Mouse (Mus musculus): ENCODE data around the gene AA986860. TPM values are rescaled to one million over a fixed set of nuclear protein-coding genes. Genes with fewer than 3 reads are reported as not detected.

Gene AA986860
- polyA plus RNA-seq, 2 experiments from 2014 or later, result 0.25 to 0.34 TPM

- ATAC-seq, result no peak
Measured at GRCm38 (mm10) chr1:130776645-130777044, 44.9 kb downstream of the AA986860 start.

GRCm38 (mm10) chr1:130779867-130780266, 48.1 kb downstream of the AA986860 start:
- ATAC-seq, result no peak

GRCm38 (mm10) chr1:130784054-130784453, 52.3 kb downstream of the AA986860 start:
- peak; percentile 36 for ATAC-seq

GRCm38 (mm10) chr1:130787001-130787400, 55.2 kb downstream of the AA986860 start:
- no peak for ATAC-seq

- no peak for ATAC-seq
Measured at GRCm38 (mm10) chr1:130789512-130790451, 58.0 kb downstream of the AA986860 start.

Other genes with a start within 250 kb of the AA986860 start
- not detected for gene Zp3r, start 102.4 kb upstream of the AA986860 start, polyA plus RNA-seq (2017; shearing (Covaris generic))
- gene C4bp, start 70.3 kb upstream of the AA986860 start, polyA plus RNA-seq (2017; shearing (Covaris generic)), result not detected
- gene Gm29427, start 16.2 kb upstream of the AA986860 start, polyA plus RNA-seq (2017; shearing (Covaris generic)), result not detected
- 10 to 100 TPM; 19.3 to 20.3 TPM for gene Yod1, start 14.6 kb upstream of the AA986860 start, polyA plus RNA-seq (2017; shearing (Covaris generic))
- 1 to 10 TPM; 2.7 to 3.9 TPM for gene Pfkfb2, start 2.7 kb upstream of the AA986860 start, polyA plus RNA-seq (2017; shearing (Covaris generic))
- gene Fcamr, start 68.9 kb downstream of the AA986860 start, polyA plus RNA-seq (2017; shearing (Covaris generic)), result not detected
- gene Pigr, start 94.7 kb downstream of the AA986860 start, polyA plus RNA-seq (2017; shearing (Covaris generic)), result under 1 TPM in 1 of 2 experiments, not detected in 1; 0.19 TPM
- 1 to 10 TPM in 1 of 2 experiments, under 1 TPM in 1; 0.56 to 6.0 TPM for gene Fcmr, start 133.7 kb downstream of the AA986860 start, polyA plus RNA-seq (2017; shearing (Covaris generic))
- gene Il24, start 155.5 kb downstream of the AA986860 start, polyA plus RNA-seq (2017; shearing (Covaris generic)), result not detected
- not detected for gene Il20, start 179.5 kb downstream of the AA986860 start, polyA plus RNA-seq (2017; shearing (Covaris generic))
- gene Il19, start 208.1 kb downstream of the AA986860 start, polyA plus RNA-seq (2017; shearing (Covaris generic)), result not detected

Measured in activated CD4-positive, CD25-positive, alpha-beta regulatory T cell, adult 4 months (primary cell).